Mouse (Mus musculus) lung, postnatal 10 days (tissue): ENCODE measurements at regions not wholly inside any gene's neighbourhood (a gene's known extent, or its start where the extent isn't known, plus 50 kb on each side); places are given as distances from the start of the nearest gene placed in this dataset.
"Not testable (repeated sequence)": the region's sequence is repeated elsewhere in the genome, so short reads cannot be mapped to it uniquely, and the experiment has no call there.

Experiments
- DNase-seq: peaks from one replicate; pipeline ENCODE4 v3.0.0; 2021

DNA sequence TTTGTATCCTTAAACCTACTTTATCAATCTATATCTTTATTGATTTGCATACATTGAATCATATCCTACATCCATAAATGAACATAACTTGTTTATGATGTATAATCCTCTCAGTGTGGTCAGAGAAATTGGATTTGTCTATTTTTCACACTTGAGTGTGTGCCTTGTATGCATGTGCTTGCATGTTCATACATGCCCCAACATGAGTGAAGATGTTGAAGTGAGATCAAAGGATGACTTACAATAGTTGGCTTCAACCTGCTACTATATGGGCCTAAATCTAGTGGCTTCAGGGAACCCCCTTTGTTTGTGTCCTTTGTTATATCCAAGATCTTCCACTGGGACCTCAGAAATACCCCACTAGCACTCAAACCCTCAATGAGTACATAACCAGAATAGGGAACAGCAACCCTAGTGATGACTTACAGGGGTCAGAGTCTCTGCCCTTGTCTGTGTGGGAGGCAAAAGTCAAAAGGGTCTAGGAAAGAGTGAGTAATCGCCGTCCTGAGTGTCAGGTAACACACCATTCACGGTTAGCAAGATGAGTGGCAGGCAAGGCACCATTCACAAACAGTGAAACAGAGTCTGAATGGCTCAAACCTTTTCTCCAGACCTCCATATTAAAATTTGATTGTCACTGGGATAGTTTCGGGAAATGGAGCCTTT, 236.3 kb downstream of the Lpin1 start:
- no peak for DNase-seq

DNA sequence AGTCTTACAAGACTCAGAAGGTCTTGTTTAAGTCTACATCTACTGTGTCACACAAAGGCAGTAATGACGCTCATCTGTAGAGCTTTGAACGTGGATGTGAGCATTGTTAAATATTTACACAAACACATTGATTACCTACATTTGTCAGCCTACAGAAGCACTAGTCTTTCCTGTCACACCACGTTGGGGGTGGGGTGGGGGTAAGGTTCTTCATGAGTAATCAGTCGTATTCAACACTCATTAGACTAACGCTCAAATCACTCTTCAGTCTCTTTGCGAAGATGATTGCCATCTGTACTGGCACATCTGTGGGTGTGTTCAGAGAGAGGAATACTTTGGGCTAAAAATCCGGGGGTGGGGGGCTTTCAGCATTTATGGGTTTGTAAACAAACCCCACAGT, 240.7 kb downstream of the Lpin1 start:
- DNase-seq: no peak

DNA sequence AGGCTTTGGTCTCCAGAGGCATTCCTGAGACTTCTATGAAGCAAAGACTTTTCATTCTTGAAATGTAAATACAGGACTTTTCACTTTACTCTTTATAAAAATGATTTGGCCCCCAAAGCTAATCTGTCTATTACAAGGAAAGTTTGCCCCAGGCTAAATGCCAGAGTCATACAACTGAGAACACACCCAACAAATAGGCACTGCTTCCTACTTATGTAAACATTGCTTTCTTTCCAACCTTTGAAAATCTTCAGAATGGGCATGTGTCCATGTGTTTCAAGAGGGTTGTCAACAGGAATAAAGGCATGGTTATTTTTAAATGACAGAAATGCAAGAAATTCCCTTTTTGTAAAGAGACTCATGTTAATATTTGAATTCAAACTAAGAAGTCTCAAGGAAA, 248.4 kb downstream of the Lpin1 start:
- DNase-seq: peak; percentile 39

DNA sequence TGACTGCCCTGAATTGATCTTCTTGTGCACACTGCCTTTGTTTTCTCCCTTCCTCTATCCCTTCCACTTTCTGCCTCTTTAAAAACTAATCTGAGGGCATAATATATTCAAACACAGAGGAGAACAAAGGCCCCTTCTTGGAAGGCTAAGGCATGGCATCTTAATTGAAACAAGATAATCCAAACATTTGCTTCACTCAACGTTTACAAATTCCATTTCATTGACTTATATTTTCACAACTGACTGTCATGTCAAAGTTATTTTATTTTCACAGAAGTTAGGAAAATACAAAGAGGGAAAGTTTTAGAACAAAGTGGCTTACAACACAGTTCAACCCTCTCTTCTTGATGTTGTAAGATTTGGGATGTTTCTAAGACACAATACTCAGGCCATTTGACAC, 251.9 kb downstream of the Lpin1 start:
- no peak for DNase-seq

DNA sequence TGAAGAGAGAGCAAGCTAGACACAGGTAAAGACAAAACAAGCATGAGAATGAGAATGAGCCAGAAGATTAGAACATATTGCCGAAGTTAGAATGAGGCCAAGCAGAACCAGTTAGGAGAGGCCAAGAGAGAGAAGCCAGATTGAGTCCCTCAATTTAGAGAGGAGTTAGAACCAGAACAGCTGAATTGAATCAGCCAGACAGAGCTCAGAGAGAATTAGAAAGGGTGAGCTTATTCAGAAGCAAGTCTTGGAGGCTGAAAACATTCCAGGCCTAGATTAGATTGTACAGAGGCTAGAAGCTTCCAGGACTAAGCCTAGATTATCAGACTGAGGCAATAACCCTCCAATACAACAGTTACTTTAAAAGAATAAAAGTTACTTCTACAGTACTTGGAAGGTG, 256.1 kb downstream of the Lpin1 start:
- DNase-seq: no peak

DNA sequence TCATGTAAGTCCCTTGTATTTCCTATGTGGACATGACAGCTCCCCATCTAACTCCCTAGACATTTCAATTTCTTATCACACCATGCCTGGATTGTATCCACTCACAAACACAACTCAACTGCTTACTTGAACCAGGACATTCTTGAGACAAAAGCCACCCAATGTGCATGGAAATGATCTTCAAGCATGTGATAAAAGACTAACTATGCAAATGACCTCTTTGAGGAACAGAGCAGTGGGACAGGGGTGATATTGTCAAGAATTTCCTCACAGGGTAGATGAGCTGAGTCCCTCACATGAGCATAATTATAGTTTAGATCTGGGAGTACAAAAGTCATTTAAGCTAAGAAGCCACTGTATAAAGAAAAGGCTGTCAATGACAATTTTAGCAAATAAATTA, 259.0 kb downstream of the Lpin1 start:
- no peak for DNase-seq

DNA sequence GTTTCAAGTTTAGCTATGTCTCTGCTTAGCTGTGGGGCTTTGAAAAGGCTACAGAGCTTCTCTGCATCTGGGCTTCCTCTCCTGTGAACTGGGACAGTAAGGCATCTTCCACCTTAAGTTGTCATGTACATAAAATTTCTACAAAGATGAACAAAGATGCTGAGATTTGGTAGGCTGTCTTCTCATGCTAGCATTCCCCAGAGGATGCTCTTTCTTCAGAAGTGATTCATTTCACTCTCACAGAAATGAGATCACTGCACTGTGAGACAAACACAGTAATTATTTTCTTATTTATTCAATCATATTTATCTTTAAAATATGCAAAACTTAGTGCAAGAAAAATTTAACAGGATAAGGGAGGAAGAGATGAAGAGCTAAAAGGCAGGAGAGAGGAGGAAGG, 261.5 kb downstream of the Lpin1 start:
- no peak for DNase-seq

DNA sequence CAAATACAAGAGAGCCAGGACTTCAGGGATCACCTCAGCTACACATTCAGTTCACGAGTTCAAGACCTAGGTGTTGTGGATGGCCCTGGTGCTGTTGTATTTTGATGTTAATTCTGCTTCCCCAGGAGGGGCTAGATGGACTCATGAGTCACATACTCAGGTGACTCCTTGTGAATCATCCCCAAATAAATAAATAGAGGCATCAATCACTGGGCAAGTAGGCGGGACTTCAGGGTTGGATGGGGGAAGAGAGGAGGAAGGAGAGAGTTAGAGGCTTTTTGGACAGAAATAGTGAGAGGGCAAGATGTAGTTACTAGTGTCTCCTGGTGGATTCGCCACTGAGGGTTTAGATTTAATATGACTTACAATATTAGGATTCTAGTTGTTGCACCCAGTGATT, 266.7 kb downstream of the Lpin1 start:
- DNase-seq: no peak

DNA sequence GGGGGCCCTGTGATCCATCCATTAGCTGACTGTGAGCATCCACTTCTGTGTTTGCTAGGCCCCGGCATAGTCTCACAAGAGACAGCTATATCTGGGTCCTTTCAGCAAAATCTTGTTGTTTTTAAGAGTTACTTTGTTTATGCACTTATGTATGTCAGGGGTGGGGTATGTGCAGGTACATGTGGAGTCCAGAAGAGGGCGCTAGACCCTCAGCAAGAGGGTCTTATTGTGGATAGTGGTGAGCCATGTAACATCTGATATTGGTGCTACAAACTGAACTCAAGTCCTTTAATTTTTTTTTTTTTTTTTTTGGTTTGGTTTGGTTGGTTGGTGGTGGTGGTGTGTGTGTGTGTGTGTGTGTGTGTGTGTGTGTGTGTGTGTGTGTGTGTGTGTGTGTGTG, 268.7 kb downstream of the Lpin1 start:
- not testable (repeated sequence) for DNase-seq

DNA sequence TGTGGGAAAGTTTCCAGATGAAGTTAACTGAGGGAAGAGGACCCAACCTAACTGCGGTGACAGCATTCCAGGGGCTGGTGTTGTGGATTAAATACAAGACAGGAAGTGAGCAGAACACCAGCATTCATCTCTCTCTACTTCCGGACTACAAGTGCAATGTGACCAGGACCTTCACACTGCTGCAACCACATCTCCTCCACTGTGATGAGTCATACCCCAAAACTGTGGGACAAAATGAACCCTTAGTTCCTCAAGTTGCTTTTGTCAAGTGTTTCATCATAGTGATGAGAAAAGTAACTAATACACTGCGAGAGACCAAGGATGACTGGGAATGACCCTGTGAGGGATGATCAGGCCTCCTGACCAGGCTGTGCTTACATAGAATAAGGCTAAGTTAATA, 279.3 kb downstream of the Lpin1 start:
- DNase-seq: no peak

DNA sequence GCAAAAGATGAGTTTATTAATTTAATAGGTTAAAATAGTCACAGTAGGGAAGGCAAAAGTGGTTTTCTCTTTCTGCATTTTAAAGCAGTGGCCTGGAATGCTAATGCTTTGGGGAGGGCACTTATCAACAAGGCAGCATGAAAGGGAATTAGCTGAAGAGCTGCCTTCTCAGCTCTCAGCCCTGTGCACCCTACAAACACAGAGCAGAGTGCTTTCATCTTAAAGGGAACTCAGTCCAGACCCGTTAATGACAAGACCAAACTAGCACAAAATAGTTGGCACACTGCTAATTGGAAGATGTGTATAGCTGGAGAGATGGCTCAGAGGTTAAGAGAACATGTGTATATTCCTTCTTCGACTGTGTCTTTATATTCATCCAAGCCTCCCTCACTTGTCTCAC, 281.6 kb downstream of the Lpin1 start:
- DNase-seq: no peak

DNA sequence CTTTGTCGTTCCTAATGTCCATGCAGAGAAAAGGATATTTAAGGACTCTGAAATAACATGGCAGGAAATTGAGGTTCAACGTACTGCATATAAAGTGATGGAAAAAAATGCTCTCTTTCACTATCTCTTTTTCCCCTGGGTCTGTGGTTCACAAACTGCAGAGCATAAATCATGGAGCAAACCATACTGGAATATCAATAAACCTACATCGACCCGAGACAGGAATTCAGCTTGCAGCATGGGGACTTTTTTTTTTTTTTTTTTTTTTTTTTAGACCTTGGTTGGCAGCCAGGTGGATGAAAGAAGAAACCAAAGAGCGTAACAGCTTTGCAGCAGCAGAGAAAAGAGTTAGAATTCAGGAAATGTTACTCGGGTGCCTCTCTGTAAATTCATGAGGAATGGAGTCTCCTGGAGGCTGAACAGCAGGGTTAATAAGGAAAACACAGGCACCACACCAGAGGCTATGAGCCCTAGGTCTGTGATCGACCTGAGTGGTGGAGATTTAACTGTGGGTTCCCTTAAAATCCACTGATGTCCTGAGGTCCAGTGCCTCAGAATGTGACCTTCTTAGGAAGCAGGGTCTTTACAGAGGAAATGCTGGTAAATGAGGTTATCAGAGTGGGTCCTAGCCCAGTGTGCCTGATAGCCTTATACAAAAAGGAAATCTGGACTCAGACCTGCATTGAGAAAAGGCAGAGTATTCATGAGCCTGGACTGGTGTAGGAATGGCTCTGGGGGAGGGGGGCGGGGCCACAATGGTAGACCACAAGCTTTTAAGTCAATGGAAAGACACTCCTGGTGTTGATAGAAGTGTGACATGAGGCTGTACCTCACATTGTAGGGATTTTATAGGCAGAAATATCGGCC, 290.0 kb downstream of the Lpin1 start:
- DNase-seq: no peak

DNA sequence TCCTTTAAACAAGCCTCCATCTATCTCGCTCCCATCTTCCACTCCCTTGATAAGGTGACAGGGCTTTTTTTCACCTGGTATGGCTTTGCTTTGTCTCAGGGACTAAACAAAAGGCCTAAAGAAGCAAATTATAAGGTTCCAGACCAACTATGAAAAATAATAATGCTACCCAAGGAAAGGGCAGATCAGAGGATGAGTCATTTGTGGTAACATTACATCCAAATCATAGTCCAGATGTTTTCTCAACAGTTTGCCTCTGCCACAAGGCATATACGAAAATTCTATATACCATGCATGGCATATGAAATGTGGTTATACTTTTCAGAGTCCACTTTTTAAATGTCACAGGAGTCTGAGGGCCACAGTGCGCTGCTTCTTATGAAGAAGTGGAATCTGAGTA, 302.7 kb downstream of the Lpin1 start:
- no peak for DNase-seq

DNA sequence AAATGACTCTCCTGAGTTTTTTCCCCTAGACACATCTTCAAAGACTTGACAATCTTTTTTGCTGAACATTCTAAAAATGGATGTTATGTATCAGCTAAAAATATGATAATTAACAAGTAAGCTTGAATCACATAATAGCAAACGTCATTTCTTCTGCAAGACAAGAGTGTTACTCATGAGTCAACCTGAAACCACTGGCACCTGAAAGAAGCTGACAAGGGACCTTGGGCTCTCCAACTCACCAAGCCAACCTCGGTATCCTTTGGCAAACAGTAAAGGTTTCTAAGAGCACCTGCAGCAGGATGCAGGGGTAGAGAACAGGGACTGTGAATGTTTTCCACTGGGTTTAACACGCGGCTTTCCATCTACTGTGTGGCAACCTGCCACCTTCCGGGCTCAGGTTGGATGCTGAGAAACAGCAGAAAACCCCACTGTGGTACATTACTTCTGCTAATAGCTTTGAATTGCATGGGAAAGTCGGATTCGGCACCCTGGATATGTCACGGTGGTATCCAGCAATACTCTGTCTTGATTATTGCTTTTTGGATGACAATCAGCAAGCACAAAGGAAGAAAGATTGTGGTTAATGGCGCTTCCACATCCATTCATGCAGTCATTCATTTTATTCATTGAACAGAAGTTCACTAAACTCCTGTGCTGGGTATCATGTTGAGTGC, 305.9 kb downstream of the Lpin1 start:
- DNase-seq: no peak

DNA sequence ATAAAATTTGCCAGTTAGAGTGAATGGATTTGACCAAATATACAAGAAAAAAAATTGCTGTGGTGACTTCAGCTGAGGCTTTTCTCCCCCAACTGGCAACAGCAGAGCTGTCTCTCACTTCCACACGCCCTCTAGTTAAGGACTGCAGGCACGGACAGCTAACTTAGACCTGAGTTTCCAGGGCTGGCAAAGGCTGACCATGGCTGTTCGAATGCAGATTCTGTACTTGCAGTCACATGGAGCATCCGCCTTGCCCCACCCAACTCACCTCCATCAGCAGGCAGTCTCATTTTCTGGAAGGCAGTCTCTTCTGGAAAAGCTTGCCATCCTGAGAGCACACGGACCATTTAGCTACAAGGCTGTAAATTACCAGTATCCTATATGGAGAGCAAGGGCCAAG, 325.7 kb downstream of the Lpin1 start:
- no peak for DNase-seq

DNA sequence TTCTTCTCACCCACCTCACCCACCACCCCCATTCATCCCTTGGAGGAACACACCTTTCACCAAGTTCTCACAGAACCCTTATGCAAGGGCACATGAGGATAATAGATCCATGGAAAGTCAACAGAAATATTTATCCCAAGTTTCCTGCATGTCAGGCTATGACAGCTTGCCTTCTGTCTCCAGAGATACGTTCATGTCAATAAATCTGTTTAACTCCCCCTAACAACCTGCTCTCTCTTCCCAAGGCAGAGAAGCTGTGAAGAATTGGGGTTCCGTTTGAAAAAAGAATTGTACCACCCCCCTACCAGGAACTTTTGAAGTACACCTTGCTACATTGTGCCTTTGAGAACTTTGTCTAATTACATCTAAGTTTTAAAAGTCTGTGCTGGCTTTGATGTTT, 331.6 kb downstream of the Lpin1 start:
- no peak for DNase-seq

DNA sequence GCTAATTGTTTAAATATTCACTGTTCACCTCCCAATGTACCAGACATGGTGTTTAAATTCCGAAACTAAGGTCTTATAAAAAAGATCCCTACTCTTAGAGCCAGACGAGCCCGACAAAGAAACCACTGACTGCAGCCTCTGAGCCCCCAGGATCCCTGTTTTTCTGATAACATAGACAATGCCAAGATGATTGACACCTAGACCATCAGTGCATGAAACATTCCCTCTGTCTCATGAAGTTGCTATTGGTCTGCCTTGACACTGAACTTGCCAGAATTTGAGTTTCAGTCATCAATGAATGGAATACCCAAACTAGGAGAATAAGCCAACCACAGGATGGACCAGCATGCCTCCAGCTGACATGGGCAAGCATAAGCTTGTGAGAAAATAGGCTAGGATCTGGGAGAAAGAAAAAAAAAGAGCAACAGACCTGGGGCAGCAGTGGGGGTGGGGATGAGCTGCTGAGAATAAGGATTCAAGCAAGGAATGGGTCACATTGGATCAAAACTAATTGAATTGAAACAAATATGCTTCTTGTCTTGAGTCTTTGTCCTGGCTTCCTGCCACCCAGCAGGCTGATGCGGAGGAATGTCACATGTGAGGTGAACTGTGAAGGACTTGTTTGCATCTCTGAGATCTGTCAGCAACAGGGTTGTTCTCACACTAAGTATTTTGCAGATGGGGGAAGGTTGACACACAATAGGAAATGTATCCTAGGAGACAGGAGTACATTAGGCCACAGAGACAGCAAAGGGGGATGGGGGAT, 333.0 kb downstream of the Lpin1 start:
- DNase-seq: no peak

DNA sequence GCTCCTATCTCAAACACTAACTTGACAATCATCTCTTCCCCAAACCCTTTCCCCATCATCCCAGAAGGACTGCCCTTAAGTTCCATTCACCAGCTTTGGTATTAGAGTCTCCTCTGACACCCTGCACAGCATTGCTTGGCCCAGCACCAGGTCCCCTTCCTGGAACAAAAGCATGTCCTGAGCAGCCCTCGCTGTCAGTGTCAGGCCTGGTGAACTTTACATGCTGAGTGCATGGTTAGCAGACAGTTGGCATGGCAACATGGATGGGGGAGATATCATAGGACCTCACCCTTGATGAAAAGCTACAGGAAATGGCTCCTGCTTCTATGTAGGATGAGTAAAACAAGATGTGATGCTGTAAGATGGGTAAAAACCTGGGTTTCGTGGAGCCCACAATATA, 333.6 kb downstream of the Lpin1 start:
- no peak for DNase-seq

DNA sequence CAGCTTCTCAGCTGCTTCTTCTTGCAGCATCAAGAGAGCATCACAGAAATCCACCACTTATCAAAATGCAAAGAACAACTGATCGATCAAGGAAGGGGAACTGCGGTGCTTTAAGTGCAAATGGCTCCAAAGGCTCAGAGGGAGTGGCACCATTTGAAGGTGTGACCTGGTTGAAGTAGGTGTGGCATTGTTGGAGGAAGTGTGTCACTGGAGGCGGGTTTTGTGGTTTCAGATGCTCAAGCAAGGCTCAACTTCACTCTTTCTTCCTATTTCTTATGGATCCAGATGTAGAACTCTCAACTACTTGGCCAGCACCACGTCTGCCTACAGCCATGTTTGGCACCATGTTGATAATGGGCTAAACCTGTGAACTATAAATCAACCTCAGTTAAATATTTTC, 334.5 kb downstream of the Lpin1 start:
- no peak for DNase-seq

DNA sequence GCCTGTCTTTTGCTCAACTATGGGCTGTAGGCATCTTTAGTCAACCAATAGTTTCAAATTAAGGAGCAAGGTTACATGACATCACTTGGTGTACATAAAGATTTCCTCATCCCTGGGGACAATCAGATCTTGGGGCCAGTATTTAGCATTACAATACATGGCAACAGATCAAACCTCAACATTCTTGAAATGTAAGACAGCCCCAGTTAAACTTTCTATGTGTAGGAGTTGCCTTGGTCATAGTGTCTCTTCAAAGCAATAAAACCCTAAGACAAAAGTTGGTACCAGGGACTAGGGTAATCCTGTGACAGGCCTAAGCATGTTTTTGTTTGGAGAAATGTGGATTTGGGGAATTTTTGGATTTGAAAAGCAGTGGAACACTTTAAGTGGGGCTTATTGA, 338.3 kb downstream of the Lpin1 start:
- DNase-seq: no peak

DNA sequence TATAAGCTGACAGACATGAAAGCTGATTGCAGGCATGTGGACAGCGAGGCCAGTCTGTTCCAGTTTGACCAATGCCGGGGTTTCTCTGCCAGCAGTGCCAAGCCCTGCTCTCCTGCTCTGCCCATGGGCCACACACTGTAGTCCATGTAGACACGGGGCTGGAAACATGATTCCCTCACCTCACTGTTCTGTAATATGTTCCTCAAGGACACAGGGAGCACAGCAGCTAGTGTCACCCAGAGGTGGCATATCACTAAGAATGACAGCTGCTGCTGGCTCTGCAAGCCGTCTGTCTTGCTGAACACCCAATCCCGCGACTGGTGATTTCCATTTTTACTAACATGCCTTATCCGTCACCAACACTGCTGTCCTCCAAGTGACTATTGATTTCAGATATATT, 339.9 kb downstream of the Lpin1 start:
- peak; percentile 31 for DNase-seq

DNA sequence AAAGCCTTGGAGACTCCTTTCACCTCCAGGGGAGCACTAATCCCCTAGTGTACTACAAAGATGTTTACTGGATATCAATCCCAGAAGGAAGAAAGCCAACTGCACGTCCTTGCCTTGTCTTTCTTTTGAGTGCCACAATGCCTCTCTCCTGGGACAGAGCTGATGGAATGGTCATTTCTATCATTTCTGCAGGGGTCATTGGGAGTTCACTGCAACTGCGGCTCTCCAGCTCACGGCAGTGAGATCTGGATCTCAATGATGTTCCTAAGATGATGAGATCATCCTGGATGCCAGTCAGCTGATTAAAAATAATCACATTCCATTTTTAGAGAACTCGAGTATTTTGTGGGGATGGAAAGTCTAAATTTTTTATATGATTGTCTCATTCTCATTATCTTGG, 341.1 kb downstream of the Lpin1 start:
- DNase-seq: no peak

DNA sequence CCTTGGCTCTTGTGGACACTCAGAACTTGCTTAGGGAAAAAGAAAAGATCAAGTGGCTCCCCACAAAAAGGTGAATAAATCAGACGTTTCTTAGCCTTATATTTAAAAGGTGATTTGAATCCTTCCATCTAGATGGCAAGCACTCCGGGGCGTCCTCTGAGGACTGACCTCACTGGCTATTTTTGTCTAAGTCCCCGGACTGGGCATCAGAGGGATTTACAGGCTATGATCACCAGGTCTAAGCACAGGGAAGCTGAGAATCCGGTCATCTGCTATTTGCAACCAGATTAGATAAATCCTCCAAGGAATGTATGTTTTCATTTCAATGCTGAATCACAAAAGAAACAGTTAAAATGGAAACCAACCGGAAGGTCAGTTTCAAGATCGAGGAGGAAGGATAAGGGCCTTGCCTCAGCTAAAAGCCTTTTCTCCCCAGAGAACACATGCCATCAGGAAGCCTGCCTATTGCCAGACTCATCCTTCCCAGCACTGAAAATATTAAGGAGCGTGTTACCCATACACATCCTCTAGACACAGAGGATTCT, 342.1 kb downstream of the Lpin1 start:
- no peak for DNase-seq
